Mouse (Mus musculus): Measurements from ENCODE around the gene Tspan9. TPM values are rescaled to one million over a fixed set of nuclear protein-coding genes. Genes with fewer than 3 reads are reported as not detected.

Tspan9 gene
- polyA plus RNA-seq, 2 experiments, result 134 to 151 TPM

GRCm38 (mm10) chr6:128053000-128053732, 90.2 kb downstream of the Tspan9 start:
- Histone ChIP-seq H3K27ac (replicated peaks; ENCODE audit: low read depth, low read length) (no peak overlapping the region; the same call in 1 of the 2 replicates), H3K4me3 (replicated peaks; ENCODE audit: low read length) (no peak overlapping the region), H3K9ac (ENCODE audit: low read depth, low read length, severe bottlenecking) (no peak overlapping the region), H3K36me3 (ENCODE audit: control insufficient read depth, insufficient read depth, low read length) (no peaks in the 10 kb centered on the region), H3K27me3 (ENCODE audit: control insufficient read depth, insufficient read depth, low read length) (no peaks in the 10 kb centered on the region), H3K9me3 (ENCODE audit: control insufficient read depth, low read length) (no peaks in the 10 kb centered on the region), H3K4me2 (replicated peaks; ENCODE audit: low read depth, low read length, severe bottlenecking) (no peak overlapping the region), H3K4me1 (ENCODE audit: control insufficient read depth, insufficient read depth, low read length) (0 out of 2 replicates have a peak, but pooled peaks cover 2% of the 10 kb centered on the region)
- 68% methylated on average over 10 of the region's 10 CpGs for WGBS
- TF ChIP-seq POLR2A (IDR thresholded peaks at IDR 0.05; ENCODE audit: borderline replicate concordance, extremely low read depth, insufficient read depth, insufficient read length), result no peak
- ATAC-seq (ENCODE audit: low FRiP score, low read depth) (peak; percentile 39), DNase-seq (ENCODE audit: low spot score) (no peak)

DNA sequence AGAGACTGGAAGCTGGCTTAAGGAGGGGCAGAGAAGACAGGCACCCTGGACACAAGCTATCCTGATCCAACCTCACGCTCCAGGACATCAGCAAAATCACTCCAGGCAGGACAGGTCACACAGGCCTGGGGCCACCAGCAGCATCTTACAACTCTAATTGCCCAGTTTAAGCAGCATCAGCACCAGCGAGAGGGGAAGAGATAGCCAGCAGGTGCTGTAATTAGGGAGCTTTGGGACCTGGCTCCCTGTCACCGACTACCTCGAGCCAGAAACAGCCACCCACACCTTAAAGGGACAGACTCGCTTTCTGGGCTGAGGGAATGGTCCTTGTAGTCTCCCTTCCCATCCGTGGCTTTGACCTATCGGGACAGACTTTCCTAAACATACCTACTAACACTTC, 95.7 kb downstream of the Tspan9 start:
- no peaks in the 10 kb centered on the region for H3K27me3 ChIP-seq (ENCODE audit: control insufficient read depth, insufficient read depth, low read length)
- no peak for ATAC-seq (ENCODE audit: low FRiP score, low read depth)
- no peak overlapping the region for H3K27ac ChIP-seq (replicated peaks; ENCODE audit: low read depth, low read length)
- H3K9me3 ChIP-seq (ENCODE audit: control insufficient read depth, low read length), result no peaks in the 10 kb centered on the region
- no peak overlapping the region for H3K4me3 ChIP-seq (replicated peaks; ENCODE audit: low read length)
- H3K9ac ChIP-seq (ENCODE audit: low read depth, low read length, severe bottlenecking), result no peak overlapping the region
- no peaks in the 10 kb centered on the region for H3K4me1 ChIP-seq (ENCODE audit: control insufficient read depth, insufficient read depth, low read length)
- no peak for TF ChIP-seq POLR2A (IDR thresholded peaks at IDR 0.05; ENCODE audit: borderline replicate concordance, extremely low read depth, insufficient read depth, insufficient read length)
- WGBS, result 57% methylated on average over 7 of the region's 7 CpGs
- DNase-seq (ENCODE audit: low spot score), result no peak
- H3K4me2 ChIP-seq (replicated peaks; ENCODE audit: low read depth, low read length, severe bottlenecking), result no peak overlapping the region
- no peaks in the 10 kb centered on the region for H3K36me3 ChIP-seq (ENCODE audit: control insufficient read depth, insufficient read depth, low read length)

DNA sequence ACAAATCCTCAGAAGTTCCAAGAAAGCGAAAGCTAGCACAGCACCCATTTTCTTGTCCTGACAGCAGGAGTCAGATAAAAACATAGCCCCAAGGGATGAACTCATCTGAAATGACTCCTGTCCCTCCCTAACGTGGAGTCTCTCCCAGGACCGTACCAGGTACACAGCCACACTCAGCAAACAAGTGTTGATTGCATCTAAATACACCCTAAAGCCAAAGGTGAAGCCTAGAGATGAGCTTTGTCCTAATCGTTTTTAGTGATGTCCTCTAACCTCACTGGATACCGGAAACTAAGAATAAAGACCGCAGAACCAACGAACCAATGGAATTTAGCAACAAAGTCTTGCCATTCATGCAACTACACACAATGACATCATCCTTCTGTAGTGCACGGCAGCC, 96.2 kb downstream of the Tspan9 start:
- DNase-seq (ENCODE audit: low spot score) (no peak), ATAC-seq (ENCODE audit: low FRiP score, low read depth) (no peak)
- Histone ChIP-seq H3K36me3 (ENCODE audit: control insufficient read depth, insufficient read depth, low read length) (no peaks in the 10 kb centered on the region), H3K4me1 (ENCODE audit: control insufficient read depth, insufficient read depth, low read length) (no peaks in the 10 kb centered on the region), H3K4me2 (replicated peaks; ENCODE audit: low read depth, low read length, severe bottlenecking) (no peak overlapping the region), H3K27me3 (ENCODE audit: control insufficient read depth, insufficient read depth, low read length) (no peaks in the 10 kb centered on the region), H3K9ac (ENCODE audit: low read depth, low read length, severe bottlenecking) (no peak overlapping the region), H3K27ac (replicated peaks; ENCODE audit: low read depth, low read length) (no peak overlapping the region), H3K9me3 (ENCODE audit: control insufficient read depth, low read length) (no peaks in the 10 kb centered on the region), H3K4me3 (replicated peaks; ENCODE audit: low read length) (no peak overlapping the region)
- 77% methylated on average over 8 of the region's 8 CpGs for WGBS
- no peak for TF ChIP-seq POLR2A (IDR thresholded peaks at IDR 0.05; ENCODE audit: borderline replicate concordance, extremely low read depth, insufficient read depth, insufficient read length)

DNA sequence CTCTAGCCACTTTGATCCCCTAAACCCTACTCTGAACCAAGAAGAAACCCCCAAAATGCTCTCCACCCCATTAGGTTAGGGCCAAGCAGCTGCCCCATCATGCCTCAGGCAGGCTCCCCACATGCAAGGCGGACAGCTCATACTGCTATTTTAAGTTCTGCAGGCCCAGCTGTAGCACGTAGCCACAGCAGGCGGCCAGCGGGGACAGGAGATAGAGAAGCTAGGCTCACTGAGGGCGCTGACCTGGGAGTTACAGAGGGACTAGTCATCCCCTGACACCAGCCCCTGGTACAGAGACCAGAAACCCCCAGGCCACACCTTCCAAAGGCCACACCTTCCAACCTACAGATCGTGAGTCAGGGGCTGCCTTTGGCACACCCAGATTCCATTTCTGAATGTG, 96.6 kb downstream of the Tspan9 start:
- no peak overlapping the region for H3K4me2 ChIP-seq (replicated peaks; ENCODE audit: low read depth, low read length, severe bottlenecking)
- no peak for ATAC-seq (ENCODE audit: low FRiP score, low read depth)
- no peak for DNase-seq (ENCODE audit: low spot score)
- 61% methylated on average over 6 of the region's 6 CpGs for WGBS
- TF ChIP-seq POLR2A (IDR thresholded peaks at IDR 0.05; ENCODE audit: borderline replicate concordance, extremely low read depth, insufficient read depth, insufficient read length), result no peak
- H3K9ac ChIP-seq (ENCODE audit: low read depth, low read length, severe bottlenecking), result no peak overlapping the region
- H3K27me3 ChIP-seq (ENCODE audit: control insufficient read depth, insufficient read depth, low read length), result no peaks in the 10 kb centered on the region
- no peak overlapping the region for H3K27ac ChIP-seq (replicated peaks; ENCODE audit: low read depth, low read length)
- H3K4me1 ChIP-seq (ENCODE audit: control insufficient read depth, insufficient read depth, low read length), result peaks cover 2% of the 10 kb centered on the region; the same call in 1 of the 2 replicates
- no peak overlapping the region for H3K4me3 ChIP-seq (replicated peaks; ENCODE audit: low read length)
- no peaks in the 10 kb centered on the region for H3K36me3 ChIP-seq (ENCODE audit: control insufficient read depth, insufficient read depth, low read length)
- no peaks in the 10 kb centered on the region for H3K9me3 ChIP-seq (ENCODE audit: control insufficient read depth, low read length)

- no peaks in the 10 kb centered on the region for H3K9me3 ChIP-seq (ENCODE audit: control insufficient read depth, low read length)
- H3K4me3 ChIP-seq (replicated peaks; ENCODE audit: low read length), result no peak overlapping the region
- H3K4me2 ChIP-seq (replicated peaks; ENCODE audit: low read depth, low read length, severe bottlenecking), result no peak overlapping the region
- no peaks in the 10 kb centered on the region for H3K27me3 ChIP-seq (ENCODE audit: control insufficient read depth, insufficient read depth, low read length)
- WGBS, result 79% methylated on average over 10 of the region's 10 CpGs
- TF ChIP-seq POLR2A (IDR thresholded peaks at IDR 0.05; ENCODE audit: borderline replicate concordance, extremely low read depth, insufficient read depth, insufficient read length), result no peak
- H3K9ac ChIP-seq (ENCODE audit: low read depth, low read length, severe bottlenecking), result no peak overlapping the region
- H3K27ac ChIP-seq (replicated peaks; ENCODE audit: low read depth, low read length), result no peak overlapping the region
- ATAC-seq (ENCODE audit: low FRiP score, low read depth), result no peak
- peaks cover 3% of the 10 kb centered on the region; the same call in 1 of the 2 replicates for H3K4me1 ChIP-seq (ENCODE audit: control insufficient read depth, insufficient read depth, low read length)
- no peak for DNase-seq (ENCODE audit: low spot score)
- H3K36me3 ChIP-seq (ENCODE audit: control insufficient read depth, insufficient read depth, low read length), result no peaks in the 10 kb centered on the region
Measured at GRCm38 (mm10) chr6:128044691-128045090, 98.7 kb downstream of the Tspan9 start.

All from limb, embryonic 14.5 days (tissue).